ENCODE assay signal across 9 mouse cellular contexts in the genomic region with DNA sequence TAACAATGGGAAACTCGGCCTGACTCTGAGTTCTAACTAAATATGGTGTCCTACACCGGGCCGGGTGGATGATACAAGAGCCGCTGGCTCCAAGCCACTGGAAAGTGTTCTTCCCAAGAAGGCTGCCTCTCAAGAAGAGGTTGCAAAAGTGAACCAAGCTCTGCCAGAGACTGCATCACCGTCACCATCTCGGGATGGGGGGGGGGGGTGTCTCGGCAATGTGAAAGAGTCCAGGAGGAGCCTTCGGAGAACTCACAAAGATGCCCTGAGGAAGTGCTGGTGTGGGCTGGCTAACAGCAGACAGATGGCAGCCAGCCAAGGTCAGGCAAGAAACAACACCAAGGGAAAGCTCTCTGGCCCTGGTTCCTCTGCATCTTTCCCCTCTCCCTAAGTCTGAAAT.
DNase-seq lines count a peak whose midpoint lies in the region; ATAC-seq and TF ChIP-seq lines count a peak whose summit lies in the region.
"Had no signal": no experiment of that assay in that cellular context is flagged by ENCODE, and none has a peak within 500 bp of the region (broad histone marks: within the 10 kb centered on the region; RNA-seq: fewer than 3 reads in every experiment).

No protein-coding gene starts in this region.

- no peak for ATAC-seq in cerebellum, adult (ENCODE audit: insufficient number of reproducible peaks, low FRiP score, low TSS enrichment)

- no peak overlapping the region for H3K4me3 ChIP-seq in cerebellum, adult 2 months (replicated peaks; ENCODE audit: insufficient read depth, low read depth, low read length)
- H3K4me3 ChIP-seq in forebrain, embryonic 10.5 days = no peak overlapping the region
- H3K4me3 ChIP-seq: limb, embryonic 15.5 days had no signal

- H3K36me3 ChIP-seq in forebrain, embryonic 10.5 days (replicated peaks) = no peaks in the 10 kb centered on the region
- H3K36me3 ChIP-seq: limb, embryonic 15.5 days had no signal

- 20% methylated on average over 8 of the region's 8 CpGs for WGBS in cerebellum, adult 2 months
- WGBS in forebrain, embryonic 10.5 days = 87% methylated on average over 8 of the region's 8 CpGs

- peak overlapping the region; percentile 38 for H3K27ac ChIP-seq in cerebellum, adult 2 months (ENCODE audit: insufficient read depth, low read length)
- no peak overlapping the region for H3K27ac ChIP-seq in forebrain, embryonic 10.5 days
- H3K27ac ChIP-seq: limb, embryonic 15.5 days had no signal

- TF ChIP-seq CTCF in cerebellum, adult 2 months (IDR thresholded peaks at IDR 0.05; ENCODE audit: borderline replicate concordance, insufficient read depth, low read depth, low read length) = no peak

- DNase-seq in cerebellum, adult 2 months = no peak
- peak; percentile 78 for DNase-seq in ovary, adult 18-20 months (ENCODE audit: low spot score)
- no peak for DNase-seq in ovary, postnatal 10 days (ENCODE audit: low spot score)
- DNase-seq in heart, postnatal 4 days = peak; percentile 69
- peak; percentile 41 for DNase-seq in testis, postnatal 14 days (ENCODE audit: low spot score)
- no peak for DNase-seq in forebrain, embryonic 10.5 days (ENCODE audit: extremely low spot score, low spot score)
- no peak for DNase-seq in c-Kit-positive CD71-positive TER-119-positive erythroid progenitor cells, embryonic 14.5 days (ENCODE audit: low spot score)

- H3K9me3 ChIP-seq in forebrain, embryonic 10.5 days = no peaks in the 10 kb centered on the region
- H3K9me3 ChIP-seq: limb, embryonic 15.5 days had no signal

- no peaks in the 10 kb centered on the region for H3K27me3 ChIP-seq in cerebellum, adult 2 months (ENCODE audit: control insufficient read depth, insufficient read depth, low read length)
- H3K27me3 ChIP-seq in forebrain, embryonic 10.5 days (ENCODE audit: poor library complexity, severe bottlenecking) = no peaks in the 10 kb centered on the region
- H3K27me3 ChIP-seq: limb, embryonic 15.5 days had no signal

- peaks cover 55% of the 10 kb centered on the region for H3K4me1 ChIP-seq in cerebellum, adult 2 months (ENCODE audit: control insufficient read depth, insufficient read depth, low read length)
- H3K4me1 ChIP-seq in forebrain, embryonic 10.5 days = peaks cover 15% of the 10 kb centered on the region

- TF ChIP-seq POLR2A in cerebellum, adult 2 months (IDR thresholded peaks at IDR 0.05; ENCODE audit: borderline replicate concordance, insufficient read depth, low read length) = no peak

Comparison
In these comparisons a context has a peak if more than half of its experiments do, and no peak if none do; other contexts are left out.
1. DNase-seq: peak in ovary, adult 18-20 months (single experiment), heart, postnatal 4 days (single experiment) and testis, postnatal 14 days (single experiment); none in cerebellum, adult 2 months (0 of 2), ovary, postnatal 10 days (single experiment), forebrain, embryonic 10.5 days (single experiment) and c-Kit-positive CD71-positive TER-119-positive erythroid progenitor cells, embryonic 14.5 days (single experiment).